9 mouse cellular contexts compared by ENCODE assay signal in the genomic region with DNA sequence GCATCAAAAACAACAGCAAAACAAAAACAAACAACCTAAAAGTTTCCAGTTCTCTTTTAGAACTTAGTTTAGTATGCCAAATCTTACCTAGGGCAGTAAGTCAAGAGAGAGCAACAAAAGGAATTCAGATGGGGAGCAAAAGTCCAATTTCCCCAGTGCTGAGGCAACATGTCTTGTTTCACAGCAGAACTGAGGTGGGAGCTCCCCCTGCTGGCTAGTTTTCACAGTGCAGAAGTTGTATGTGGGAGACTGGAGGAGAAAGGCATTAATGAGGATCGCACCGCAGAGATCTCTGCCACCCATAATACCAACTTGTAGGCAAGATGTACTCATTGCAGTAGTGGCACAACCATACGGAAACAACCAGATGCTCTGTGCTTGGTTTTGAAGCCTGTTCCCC. TPM values are rescaled to one million over a fixed set of nuclear protein-coding genes. Genes with fewer than 3 reads are reported as not detected.
DNase-seq lines count a peak whose midpoint lies in the region; ATAC-seq and TF ChIP-seq lines count a peak whose summit lies in the region.
"Had no signal": no experiment of that assay in that cellular context is flagged by ENCODE, and none has a peak within 500 bp of the region (broad histone marks: within the 10 kb centered on the region; RNA-seq: fewer than 3 reads in every experiment).

No protein-coding gene starts in this region.

- WGBS in heart, embryonic 11.5 days (ENCODE audit: insufficient replicate concordance), result 54% methylated on average over 3 of the region's 3 CpGs
- WGBS in midbrain, postnatal 0 days, result 54% methylated on average over 3 of the region's 3 CpGs

- no peak for ATAC-seq in heart, embryonic 11.5 days (replicated peaks; ENCODE audit: insufficient number of reproducible peaks, low FRiP score, low TSS enrichment)
- ATAC-seq in midbrain, postnatal 0 days (ENCODE audit: low FRiP score), result no peak

- no peaks in the 10 kb centered on the region for H3K4me1 ChIP-seq in heart, embryonic 11.5 days (ENCODE audit: control insufficient read depth, insufficient read depth, low read length)
- H3K4me1 ChIP-seq in midbrain, postnatal 0 days (ENCODE audit: insufficient read depth, low read length), result no peaks in the 10 kb centered on the region
- H3K4me1 ChIP-seq: embryonic facial prominence, embryonic 12.5 days had no signal

- peak; percentile 95 for TF ChIP-seq CTCF in midbrain, postnatal 0 days (IDR thresholded peaks at IDR 0.05)

- H3K36me3 ChIP-seq in heart, embryonic 11.5 days (ENCODE audit: control insufficient read depth, insufficient read depth, low read length), result no peaks in the 10 kb centered on the region; the same call in 1 of the 2 replicates
- H3K36me3 ChIP-seq in midbrain, postnatal 0 days (ENCODE audit: insufficient read depth, low read length), result 0 out of 2 replicates have a peak, but pooled peaks cover 3% of the 10 kb centered on the region
- no peaks in the 10 kb centered on the region for H3K36me3 ChIP-seq in splenic B cell, adult 2 months (ENCODE audit: control insufficient read depth, insufficient read depth, low read length, poor library complexity, severe bottlenecking)

- no peaks in the 10 kb centered on the region for H3K9me3 ChIP-seq in heart, embryonic 11.5 days (replicated peaks; ENCODE audit: control insufficient read depth, low read length)
- no peaks in the 10 kb centered on the region for H3K9me3 ChIP-seq in midbrain, postnatal 0 days (ENCODE audit: low read length)
- H3K9me3 ChIP-seq: embryonic facial prominence, embryonic 12.5 days had no signal

- peak; percentile 79 to 96 for DNase-seq in heart, adult 18-20 months
- DNase-seq in adrenal gland, postnatal 10 days, result peak; percentile 95
- peak; percentile 84 for DNase-seq in embryo, embryonic 9.5 days (ENCODE audit: extremely low spot score)
- peak; percentile 88 to 94 for DNase-seq in heart, postnatal 14 days
- peak; percentile 63 for DNase-seq in left cerebral cortex, adult 11 months (ENCODE audit: low spot score)
- DNase-seq in midbrain, postnatal 0 days (ENCODE audit: low spot score), result peak; percentile 77
- peak; percentile 89 for DNase-seq in splenic B cell, adult 2 months (ENCODE audit: low read depth, low spot score)

- H3K27ac ChIP-seq in heart, embryonic 11.5 days (ENCODE audit: low read depth, low read length), result no peak overlapping the region
- H3K27ac ChIP-seq in midbrain, postnatal 0 days (ENCODE audit: low read depth, low read length), result no peak overlapping the region
- H3K27ac ChIP-seq: embryonic facial prominence, embryonic 12.5 days had no signal

- no peaks in the 10 kb centered on the region for H3K27me3 ChIP-seq in heart, embryonic 11.5 days (ENCODE audit: control insufficient read depth, insufficient read depth, low read length)
- no peaks in the 10 kb centered on the region for H3K27me3 ChIP-seq in midbrain, postnatal 0 days (ENCODE audit: insufficient read depth, low read length)
- H3K27me3 ChIP-seq in splenic B cell, adult 2 months (ENCODE audit: control insufficient read depth, insufficient read depth, low read length, poor library complexity, severe bottlenecking), result no peaks in the 10 kb centered on the region
- H3K27me3 ChIP-seq: embryonic facial prominence, embryonic 12.5 days had no signal

- H3K4me3 ChIP-seq in heart, embryonic 11.5 days (ENCODE audit: low read depth, low read length), result no peak overlapping the region
- H3K4me3 ChIP-seq in midbrain, postnatal 0 days (ENCODE audit: low read depth, low read length), result no peak overlapping the region
- H3K4me3 ChIP-seq: embryonic facial prominence, embryonic 12.5 days had no signal

- intact Hi-C loops in heart, postnatal 14 days (cut with DNase I), result loop anchor here (1.0 to 10.0 kb wide), 6 partner anchors 61 to 434 kb away; partner anchors contain the start of genes Gm9964 and Nf1

- no peak overlapping the region for H3K9ac ChIP-seq in heart, embryonic 11.5 days (ENCODE audit: low read depth, low read length)
- H3K9ac ChIP-seq in midbrain, postnatal 0 days (replicated peaks; ENCODE audit: low read length, poor library complexity, severe bottlenecking), result no peak overlapping the region
- H3K9ac ChIP-seq: embryonic facial prominence, embryonic 12.5 days had no signal

- H3K4me2 ChIP-seq in heart, embryonic 11.5 days, result no peak overlapping the region
- no peak overlapping the region for H3K4me2 ChIP-seq in midbrain, postnatal 0 days (ENCODE audit: low read depth, low read length, poor library complexity, severe bottlenecking)
- H3K4me2 ChIP-seq: embryonic facial prominence, embryonic 12.5 days had no signal

RNA-seq across cellular contexts. Expression of gene Nf1, which starts 58.8 kb away (rescaled TPM):
- 10 to 100 TPM; 31.3 to 33.6 TPM for total RNA-seq in heart, adult 18-20 months (2021)
- 6.1 and 9.6 TPM in 2 replicates for polyA plus RNA-seq in heart, embryonic 11.5 days (2014; fragmentation: Nextera tagmentation; extraction: Ambion mirVana)
- total RNA-seq in adrenal gland, postnatal 10 days (2021), result 10 to 100 TPM; 41.3 to 62.7 TPM
- 10 to 100 TPM; 30.9 to 31.6 TPM for total RNA-seq in heart, postnatal 14 days (2021)
- 83.0 and 99.1 TPM in 2 replicates for total RNA-seq in midbrain, postnatal 0 days (2014; rRNA removed)
- 7.0 and 7.3 TPM in 2 replicates for polyA plus RNA-seq in midbrain, postnatal 0 days (2015; fragmentation: Nextera tagmentation; extraction: Ambion mirVana)
